Mouse (Mus musculus) liver, embryonic 18 days (tissue): ENCODE measurements around the gene Btbd35f5. TPM values are rescaled to one million over a fixed set of nuclear protein-coding genes. Genes with fewer than 3 reads are reported as not detected.

ENCODE experiments used
- polyA plus RNA-seq: library from polyadenylated mRNA; depleted of rRNA; stranded (reverse); fragments of >200 nt; gene quantifications from 2 replicates; pipeline ENCODE4 v1.2.3, GENCODE M21; 2012; rRNA removed

The Btbd35f5 gene
- not detected in 2 replicates for polyA plus RNA-seq

DNA sequence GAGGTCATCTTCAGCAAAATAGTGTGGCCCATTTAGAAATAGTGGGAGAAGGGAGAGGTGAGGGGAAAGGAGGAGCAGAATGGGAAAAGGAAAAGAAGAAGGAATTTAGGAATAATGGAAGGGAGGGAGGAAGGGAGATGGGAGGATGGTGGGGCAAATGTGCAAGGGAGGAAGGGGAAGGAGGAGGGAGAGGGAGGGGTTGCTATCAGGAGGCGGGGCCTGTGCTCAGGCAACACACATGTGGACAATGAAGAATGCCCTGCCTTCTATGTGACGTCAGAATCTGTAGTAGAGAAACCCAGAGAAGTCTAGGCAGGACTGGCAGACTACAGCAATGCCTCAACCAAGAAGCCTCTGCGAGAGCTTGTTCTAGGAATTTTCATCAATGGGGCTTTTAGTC, at the start of gene Btbd35f5:
Btbd35f5 (plus strand) TSS at position 301 of the 400 bp plus-strand sequence.

DNA sequence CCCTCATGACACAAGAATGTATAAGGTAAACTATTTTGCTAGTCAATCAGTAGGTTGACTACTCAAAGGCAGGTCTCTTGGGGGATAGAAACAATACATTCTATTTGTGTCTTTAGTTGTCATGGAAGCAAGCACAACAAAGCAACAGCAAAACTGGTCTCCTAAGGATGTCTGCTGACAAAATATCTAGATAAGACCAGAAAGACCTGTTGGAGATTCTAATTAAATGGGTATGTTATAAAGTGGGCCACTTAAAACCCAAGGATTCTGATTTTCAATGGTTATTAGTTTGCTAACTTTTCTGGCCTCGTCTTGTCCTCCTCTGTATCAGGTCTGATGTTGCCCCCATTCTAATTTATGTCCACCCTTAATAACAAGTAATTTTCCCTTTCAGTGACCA, 32.2 kb upstream of the Btbd35f5 start, which contains the start of gene Gm21789:
Gm21789 (plus strand) TSS at position 301 of the 400 bp plus-strand sequence.

Other genes with a start within 250 kb of the Btbd35f5 start
- gene Btbd35f21, start 247.8 kb upstream of the Btbd35f5 start, polyA plus RNA-seq = not detected in 2 replicates
- gene Btbd35f30, start 79.3 kb upstream of the Btbd35f5 start, polyA plus RNA-seq = not detected in 2 replicates
- not detected in 2 replicates for gene Gm21789, start 32.1 kb upstream of the Btbd35f5 start, polyA plus RNA-seq